Mouse (Mus musculus): Measurements from ENCODE around the gene Pik3r6.
A peak's percentile ranks its signal among the peaks of the same experiment; 100 is the strongest.

Pik3r6 gene

DNA sequence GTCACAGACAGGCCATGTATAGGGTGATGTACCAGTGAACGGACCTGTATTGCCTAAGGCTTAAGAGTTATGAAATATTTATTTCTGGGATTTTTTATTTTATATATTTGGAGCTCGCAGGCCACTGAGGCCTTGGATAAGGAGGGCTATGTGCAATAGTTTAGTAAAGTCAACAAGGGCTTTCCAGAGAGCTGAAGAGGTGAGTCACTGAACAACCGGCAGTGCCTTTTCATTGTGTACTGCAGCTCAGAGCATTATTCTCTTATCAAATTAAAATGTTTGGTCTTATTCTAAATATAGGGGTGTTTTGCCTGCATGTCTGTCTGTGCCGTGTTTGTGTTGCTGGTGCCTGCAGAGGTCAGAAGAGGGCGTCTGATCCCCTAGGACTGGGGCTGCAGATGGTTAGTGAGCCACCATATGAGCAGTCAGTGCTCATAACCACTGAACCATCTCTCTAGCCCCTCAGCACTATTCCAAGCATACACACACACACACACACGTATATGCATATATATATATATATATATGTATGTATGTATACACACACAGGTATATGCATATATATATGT is 14.5 kb upstream of the Pik3r6 start:
- DNase-seq, result no peak

GRCm38 (mm10) chr11:68489236-68489635 is 13.6 kb upstream of the Pik3r6 start:
- DNase-seq, result no peak

DNA sequence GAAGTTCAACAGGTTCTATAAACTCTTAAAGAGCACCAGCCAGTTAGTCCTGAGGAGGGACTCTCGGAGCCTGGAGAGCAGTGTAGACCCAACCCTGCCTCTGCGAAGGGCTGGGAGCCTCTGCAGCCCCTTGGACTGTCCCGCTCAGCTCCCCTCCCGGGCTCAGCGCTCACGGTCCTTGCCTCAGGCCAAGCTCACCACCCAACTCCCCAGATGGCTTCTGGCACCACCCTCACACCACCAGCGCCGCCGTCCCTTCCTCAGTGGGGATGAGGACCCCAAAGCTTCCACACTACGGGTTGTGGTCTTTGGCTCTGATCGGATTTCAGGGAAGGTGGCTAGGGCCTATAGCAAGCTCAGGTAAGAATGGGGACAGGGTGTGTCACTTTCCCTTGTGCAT is 10.2 kb upstream of the Pik3r6 start:
- DNase-seq, result no peak

GRCm38 (mm10) chr11:68493760-68494159 is 9.1 kb upstream of the Pik3r6 start:
- no peak for DNase-seq

- DNase-seq, result no peak
Measured at GRCm38 (mm10) chr11:68497081-68497480, 5.7 kb upstream of the Pik3r6 start.

DNA sequence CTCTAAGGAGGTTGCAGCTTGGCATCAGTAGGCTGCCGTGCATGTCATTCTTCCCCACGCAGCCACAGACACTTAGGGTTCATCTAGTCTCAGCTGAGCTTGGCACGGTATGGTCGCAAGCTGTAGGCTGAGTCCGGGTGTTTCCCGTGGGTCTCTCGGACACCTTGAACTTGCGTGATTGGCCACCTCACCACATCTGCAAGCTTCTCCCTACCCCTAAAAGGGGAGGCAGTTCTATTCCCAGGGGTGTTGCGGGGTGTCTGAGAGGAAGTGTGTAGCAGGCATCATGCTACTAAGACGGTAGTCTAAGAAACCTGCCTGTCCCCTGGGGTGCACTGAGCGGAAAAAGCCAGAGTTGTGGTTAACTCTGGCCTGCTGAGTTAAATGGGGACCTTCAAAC is 4.3 kb upstream of the Pik3r6 start:
- DNase-seq, result no peak

- DNase-seq, result no peak
Measured at GRCm38 (mm10) chr11:68498999-68499699, 3.7 kb upstream of the Pik3r6 start.

GRCm38 (mm10) chr11:68500949-68501350 is 1.9 kb upstream of the Pik3r6 start:
- DNase-seq, result no peak

- no peak for DNase-seq
Measured at GRCm38 (mm10) chr11:68502408-68502807, 411 bp upstream of the Pik3r6 start.

GRCm38 (mm10) chr11:68504913-68505312 is 2.1 kb downstream of the Pik3r6 start:
- no peak for DNase-seq

DNA sequence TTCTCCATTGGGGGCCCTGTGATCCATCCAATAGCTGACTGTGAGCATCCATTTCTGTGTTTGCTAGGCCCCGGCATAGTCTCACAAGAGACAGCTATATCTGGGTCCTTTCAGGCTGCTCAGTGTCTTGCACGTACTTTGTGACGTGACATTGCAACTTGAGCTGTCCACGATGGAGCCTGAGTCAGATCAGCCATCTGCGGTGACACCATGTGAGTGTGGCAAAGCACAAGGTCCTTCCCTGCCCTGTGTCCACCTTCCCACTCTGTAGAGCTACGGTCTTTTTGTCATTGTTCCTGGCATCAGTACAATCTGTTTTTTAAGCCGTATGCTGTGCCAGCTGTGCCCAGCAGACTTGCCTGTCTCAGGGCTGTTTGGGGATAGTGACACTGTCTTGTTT is 4.4 kb downstream of the Pik3r6 start:
- DNase-seq, result no peak

DNA sequence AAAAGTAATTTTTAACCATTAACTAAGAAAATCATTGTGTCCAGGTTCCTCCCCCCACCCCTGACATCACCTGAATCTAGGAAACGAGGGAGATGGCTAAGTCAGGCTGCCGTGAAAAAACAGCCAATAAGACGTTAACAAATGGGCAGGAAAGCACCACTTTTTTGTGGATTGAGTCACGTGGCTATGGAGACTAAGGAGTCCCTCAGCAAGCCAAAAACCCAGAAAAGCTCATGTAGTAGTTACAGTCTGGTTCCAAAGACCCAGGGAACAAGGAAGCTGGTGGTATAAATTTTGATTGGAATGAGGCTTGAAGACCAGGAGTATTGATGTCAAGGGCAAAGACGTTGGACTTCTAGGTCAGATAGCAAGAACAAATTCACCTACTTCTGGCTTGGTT is 5.8 kb downstream of the Pik3r6 start:
- DNase-seq, result no peak

- DNase-seq, result no peak
Measured at GRCm38 (mm10) chr11:68509194-68509593, 6.4 kb downstream of the Pik3r6 start.

GRCm38 (mm10) chr11:68513969-68514368 is 11.2 kb downstream of the Pik3r6 start:
- DNase-seq, result no peak

- no peak for DNase-seq
Measured at GRCm38 (mm10) chr11:68519362-68519761, 16.5 kb downstream of the Pik3r6 start.

DNA sequence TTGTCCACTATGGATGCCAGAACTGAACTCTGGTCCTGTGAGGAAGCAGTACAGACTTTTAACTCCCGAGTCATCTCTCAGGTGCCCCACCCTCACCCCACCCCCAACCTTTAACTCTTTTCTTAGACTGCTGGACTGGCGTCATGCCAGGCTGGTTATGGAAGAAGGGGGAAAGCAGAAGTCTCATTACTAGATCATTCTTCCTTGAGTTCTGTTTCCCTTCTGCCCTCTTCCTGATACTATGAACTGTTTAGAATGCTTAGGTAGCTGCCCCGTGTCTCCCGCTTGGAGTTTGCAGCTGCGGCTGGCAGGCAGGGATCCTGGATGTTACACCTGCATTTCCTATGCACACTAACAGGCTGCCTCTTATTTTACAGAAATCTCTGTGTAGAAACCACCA is 17.0 kb downstream of the Pik3r6 start:
- no peak for DNase-seq

DNA sequence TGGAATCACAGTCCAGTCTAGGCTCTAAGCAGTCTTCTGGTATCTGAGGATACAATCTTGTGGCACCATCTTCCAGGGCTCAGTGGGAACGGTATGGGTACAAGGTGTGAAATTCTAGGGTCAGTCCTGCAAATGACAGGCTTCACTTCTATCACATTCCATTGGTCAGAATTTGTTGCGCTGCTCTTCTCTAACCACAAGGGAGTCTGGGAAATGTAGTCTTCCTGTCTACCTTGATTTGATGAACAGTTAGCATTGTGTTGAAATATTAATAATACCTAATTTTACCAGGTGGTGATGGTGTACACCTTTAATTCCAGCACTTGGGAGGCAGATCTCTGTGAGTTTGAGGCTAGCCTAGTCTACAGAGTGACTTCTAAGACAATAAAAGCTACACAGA is 17.6 kb downstream of the Pik3r6 start:
- DNase-seq, result no peak

DNA sequence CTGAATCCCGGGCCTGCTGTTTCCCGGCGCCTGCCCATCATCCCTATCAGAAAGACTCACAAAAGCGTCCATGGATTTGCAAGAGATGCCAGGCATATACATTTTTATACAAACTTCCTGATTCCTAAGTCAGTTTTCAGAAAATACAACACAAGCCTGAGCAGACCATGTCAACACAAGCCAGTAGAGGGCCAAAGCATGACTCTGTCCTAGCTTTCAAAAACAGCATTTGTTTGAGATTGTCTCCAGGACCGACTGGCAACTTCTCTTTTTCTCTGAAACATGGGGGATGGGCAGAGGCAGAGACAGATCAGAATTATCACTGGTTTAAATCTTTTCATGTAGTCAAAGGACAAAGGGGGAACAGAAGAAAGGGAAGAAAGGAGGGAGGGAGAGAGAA is 18.5 kb downstream of the Pik3r6 start:
- DNase-seq, result no peak

GRCm38 (mm10) chr11:68526441-68526840 is 23.6 kb downstream of the Pik3r6 start:
- no peak for DNase-seq

- DNase-seq, result peak in 1 of 2 experiments; percentile 29
Measured at GRCm38 (mm10) chr11:68531066-68531806, 28.4 kb downstream of the Pik3r6 start.

DNA sequence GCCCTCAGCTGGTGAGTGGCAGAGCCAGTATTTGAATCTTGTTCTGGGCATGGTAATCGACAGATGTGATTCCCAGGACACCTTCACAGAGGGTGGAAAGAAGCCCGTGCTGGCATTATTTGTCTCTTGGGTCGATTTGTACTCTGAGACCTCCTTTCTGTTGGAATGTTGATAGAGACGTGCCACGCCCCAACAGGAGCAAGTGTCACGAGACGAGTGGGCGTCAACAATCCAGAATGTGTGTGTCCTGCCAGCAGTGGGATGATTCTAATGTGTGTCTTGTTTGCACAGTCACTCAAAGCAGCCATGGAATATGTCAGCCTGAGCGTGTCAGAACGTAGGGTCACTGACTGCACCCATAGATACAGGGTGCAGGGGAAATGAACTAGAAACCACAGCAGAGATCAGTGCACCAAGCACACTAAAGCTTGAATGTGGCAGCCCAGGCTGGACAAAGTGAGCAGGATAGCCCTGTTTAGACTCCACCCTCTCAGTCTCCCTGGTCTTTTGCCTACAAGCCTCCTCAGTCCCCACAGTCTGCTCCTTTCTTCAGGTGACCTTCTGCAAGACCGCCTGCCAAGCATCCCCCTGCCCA is 29.2 kb downstream of the Pik3r6 start:
- no peak for DNase-seq

DNA sequence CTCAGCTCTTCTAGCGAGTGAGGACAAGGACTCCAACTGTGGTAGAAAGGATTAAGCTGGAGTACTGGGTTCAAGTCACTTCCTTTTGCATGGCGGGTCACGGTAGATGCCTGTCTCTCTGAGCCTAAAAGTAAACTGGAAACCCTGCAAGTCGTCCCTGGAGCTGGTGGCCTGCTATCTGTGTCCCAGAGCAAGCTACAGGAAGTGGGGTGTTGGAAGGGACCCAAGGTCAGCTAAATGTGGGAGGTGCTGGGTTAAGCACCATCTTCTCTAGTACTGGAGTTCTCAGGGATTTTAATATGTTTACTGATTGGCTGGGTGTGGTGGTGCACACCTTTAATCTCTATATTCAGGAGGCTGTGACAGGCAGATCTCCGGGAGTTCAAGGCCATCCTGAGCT is 30.0 kb downstream of the Pik3r6 start:
- DNase-seq, result no peak

DNA sequence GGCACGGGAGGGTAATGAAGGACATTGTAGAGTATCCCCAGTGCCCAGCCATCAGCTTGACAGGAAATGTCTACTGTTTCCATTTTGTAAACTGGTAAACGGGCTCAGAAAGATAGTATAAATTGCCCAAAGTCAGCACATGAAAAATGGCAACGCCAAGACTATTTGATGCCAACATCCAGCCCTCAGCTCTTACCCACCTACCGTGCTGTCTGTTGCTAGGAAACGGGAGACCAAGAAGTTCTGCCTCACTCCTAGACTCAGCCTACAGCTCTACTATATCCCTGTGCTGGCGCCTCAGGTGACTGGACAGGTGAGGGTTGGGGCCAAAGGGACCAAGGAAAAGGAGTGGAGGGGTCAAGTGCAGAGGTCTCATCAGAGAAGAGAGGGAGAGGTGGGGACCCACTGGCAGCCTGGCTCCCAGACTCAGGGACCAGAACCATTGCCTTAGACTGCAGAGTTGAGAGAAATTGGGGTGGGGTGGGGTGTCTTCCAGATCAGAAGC is 31.2 kb downstream of the Pik3r6 start:
- DNase-seq, result no peak

- DNase-seq, result no peak
Measured at GRCm38 (mm10) chr11:68536026-68536425, 33.2 kb downstream of the Pik3r6 start.
